Mouse (Mus musculus) C2C12 (cell line): ENCODE data around the gene Mau2.
"Not testable (repeated sequence)": the region's sequence is repeated elsewhere in the genome, so short reads cannot be mapped to it uniquely, and the experiment has no call there.

Experiments used
- CTCF ChIP-seq: IDR thresholded peaks from one replicate; pipeline ENCODE4 v1.5.1; 2011; ENCODE audit not compliant: control insufficient read depth, insufficient read depth, insufficient read length
- MAX ChIP-seq: IDR thresholded peaks from one replicate; pipeline ENCODE4 v1.6.1; 2011; ENCODE audit warnings: mild to moderate bottlenecking, control low read depth
- MYOD1 ChIP-seq: IDR thresholded peaks from one replicate; pipeline ENCODE4 v1.6.1; 2011; ENCODE audit warnings: low read depth; ENCODE audit not compliant: control insufficient read depth, insufficient read length
- MYOG ChIP-seq: IDR thresholded peaks from one replicate; pipeline ENCODE4 v1.6.1; 2011; ENCODE audit not compliant: control insufficient read depth, insufficient read length; ENCODE audit errors: extremely low read depth

GRCm38 (mm10) chr8:70001892-70002191, 40.7 kb downstream of the Mau2 start:
- TF ChIP-seq CTCF, MYOD1, MAX, MYOG: not testable (repeated sequence)
